In the genomic region with DNA sequence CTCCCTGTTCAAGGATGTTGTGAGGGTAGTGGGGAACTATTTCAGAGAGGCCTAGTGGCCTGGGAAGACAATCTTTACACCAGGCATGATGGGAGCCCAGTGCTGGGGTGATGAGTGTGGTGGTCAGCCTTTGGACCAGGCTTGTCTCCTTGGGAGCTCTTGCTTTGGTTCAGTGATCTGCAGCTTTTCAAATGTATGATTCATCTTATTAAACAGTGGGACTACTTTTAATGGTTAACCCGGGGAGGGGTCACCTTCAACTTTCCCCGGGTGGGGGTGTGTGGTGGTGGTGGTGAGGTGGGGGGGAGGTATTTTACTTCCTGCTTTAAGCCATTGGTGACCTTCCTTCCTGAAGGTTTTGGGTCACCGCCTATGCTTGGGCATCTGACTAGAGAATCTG, we compare ENCODE assay signal across 16 mouse cellular contexts. TPM values are rescaled to one million over a fixed set of nuclear protein-coding genes. Genes with fewer than 3 reads are reported as not detected.
DNase-seq lines count a peak whose midpoint lies in the region; ATAC-seq and TF ChIP-seq lines count a peak whose summit lies in the region.
"Had no signal": no experiment of that assay in that cellular context is flagged by ENCODE, and none has a peak within 500 bp of the region (broad histone marks: within the 10 kb centered on the region; RNA-seq: fewer than 3 reads in every experiment).

No protein-coding gene starts in this region.

- no peak for TF ChIP-seq POLR2A in bone marrow macrophage, adult 2 months (IDR thresholded peaks at IDR 0.05; ENCODE audit: borderline replicate concordance, low read depth, low read length)

- no peaks in the 10 kb centered on the region for H3K9me3 ChIP-seq in heart, embryonic 13.5 days
- no peaks in the 10 kb centered on the region for H3K9me3 ChIP-seq in midbrain, embryonic 13.5 days
- H3K9me3 ChIP-seq: limb, embryonic 12.5 days had no signal

- peak overlapping the region; percentile 74 for H3K4me2 ChIP-seq in heart, embryonic 13.5 days
- H3K4me2 ChIP-seq in midbrain, embryonic 13.5 days (replicated peaks), result peak overlapping the region; percentile 73; the same call in 1 of the 2 replicates

- H3K27ac ChIP-seq in heart, embryonic 13.5 days (replicated peaks), result no peak overlapping the region
- no peak overlapping the region for H3K27ac ChIP-seq in bone marrow macrophage, adult 2 months (ENCODE audit: insufficient read depth, low read depth, low read length)
- H3K27ac ChIP-seq in midbrain, embryonic 13.5 days, result no peak overlapping the region
- H3K27ac ChIP-seq: limb, embryonic 12.5 days; macrophage had no signal

- TF ChIP-seq CTCF in bone marrow macrophage, adult 2 months (IDR thresholded peaks at IDR 0.05; ENCODE audit: low read depth, low read length), result no peak

- H3K36me3 ChIP-seq in heart, embryonic 13.5 days, result no peaks in the 10 kb centered on the region
- H3K36me3 ChIP-seq in midbrain, embryonic 13.5 days, result no peaks in the 10 kb centered on the region
- H3K36me3 ChIP-seq: limb, embryonic 12.5 days had no signal

- no peak overlapping the region for H3K4me3 ChIP-seq in heart, embryonic 13.5 days
- peak overlapping the region; percentile 52; the same call in 1 of the 2 replicates for H3K4me3 ChIP-seq in bone marrow macrophage, adult 2 months (ENCODE audit: insufficient read depth, low read length)
- H3K4me3 ChIP-seq in midbrain, embryonic 13.5 days (replicated peaks), result no peak overlapping the region
- H3K4me3 ChIP-seq: erythroblast, embryonic 14.5 days; myocyte had no signal

- WGBS in heart, embryonic 13.5 days, result 61% methylated on average over 3 of the region's 3 CpGs
- 79% methylated on average over 3 of the region's 3 CpGs for WGBS in midbrain, embryonic 13.5 days

- peaks cover 28% of the 10 kb centered on the region for H3K4me1 ChIP-seq in heart, embryonic 13.5 days
- peaks cover 5% of the 10 kb centered on the region for H3K4me1 ChIP-seq in bone marrow macrophage, adult 2 months (ENCODE audit: control insufficient read depth, insufficient read depth, low read length)
- H3K4me1 ChIP-seq in midbrain, embryonic 13.5 days (replicated peaks), result peaks cover 27% of the 10 kb centered on the region

- no peak for DNase-seq in heart, adult 9 months (ENCODE audit: low spot score in 2 of 2)
- peak; percentile 83 to 89 for DNase-seq in kidney, adult 8-10 months
- no peak for DNase-seq in frontal cortex, postnatal 36 days (ENCODE audit: low spot score in 2 of 2)
- DNase-seq in Muller cell, postnatal 12 days (ENCODE audit: inconsistent ontology term), result no peak
- DNase-seq: adrenal gland, postnatal 10 days; layer of hippocampus, adult 9-11 months; liver, postnatal 0 days; thymus, postnatal 36 days had no signal

- no peak for ATAC-seq in heart, embryonic 13.5 days (ENCODE audit: extremely low read depth, insufficient number of reproducible peaks, low FRiP score, low TSS enrichment)
- no peak for ATAC-seq in midbrain, embryonic 13.5 days

- no peak overlapping the region for H3K9ac ChIP-seq in heart, embryonic 13.5 days
- H3K9ac ChIP-seq in midbrain, embryonic 13.5 days (replicated peaks), result no peak overlapping the region
- H3K9ac ChIP-seq: liver, postnatal 0 days had no signal

- peaks cover 52% of the 10 kb centered on the region for H3K27me3 ChIP-seq in heart, embryonic 13.5 days (replicated peaks)
- peaks cover 50% of the 10 kb centered on the region for H3K27me3 ChIP-seq in midbrain, embryonic 13.5 days

RNA-seq across cellular contexts. Expression of a gene that starts 1.8 kb away (rescaled TPM):
- 1.2 TPM in 2 replicates for polyA plus RNA-seq in heart, embryonic 13.5 days (2015; fragmentation: Nextera tagmentation; extraction: Ambion mirVana)
- polyA plus RNA-seq in bone marrow macrophage, adult 2 months (2012; ENCODE audit: insufficient read depth, insufficient read length, missing spikeins), result 0.15 TPM in 1 of 2 replicates, not detected in the other
- polyA plus RNA-seq in midbrain, embryonic 13.5 days (2015; fragmentation: Nextera tagmentation; extraction: Ambion mirVana), result 6.5 and 7.6 TPM in 2 replicates
- polyA plus RNA-seq: erythroblast, embryonic 14.5 days had no signal

RNA-seq across cellular contexts. Expression of a gene that starts 18.7 kb away (rescaled TPM):
- 1.1 and 1.2 TPM in 2 replicates for polyA plus RNA-seq in heart, embryonic 13.5 days (2015; fragmentation: Nextera tagmentation; extraction: Ambion mirVana)
- polyA plus RNA-seq in bone marrow macrophage, adult 2 months (2012; ENCODE audit: insufficient read depth, insufficient read length, missing spikeins), result not detected in 2 replicates
- polyA plus RNA-seq in midbrain, embryonic 13.5 days (2015; fragmentation: Nextera tagmentation; extraction: Ambion mirVana), result 0.46 and 0.53 TPM in 2 replicates
- polyA plus RNA-seq: erythroblast, embryonic 14.5 days had no signal

RNA-seq across cellular contexts. Expression of a gene that starts 26.5 kb away (rescaled TPM):
- polyA plus RNA-seq in heart, embryonic 13.5 days (2015; fragmentation: Nextera tagmentation; extraction: Ambion mirVana), result 4.8 and 5.5 TPM in 2 replicates
- polyA plus RNA-seq in bone marrow macrophage, adult 2 months (2012; ENCODE audit: insufficient read depth, insufficient read length, missing spikeins), result 2.9 TPM in 2 replicates
- 14.6 and 17.8 TPM in 2 replicates for polyA plus RNA-seq in midbrain, embryonic 13.5 days (2015; fragmentation: Nextera tagmentation; extraction: Ambion mirVana)

RNA-seq across cellular contexts. Expression of a gene that starts 34.6 kb away (rescaled TPM):
- polyA plus RNA-seq in heart, embryonic 13.5 days (2015; fragmentation: Nextera tagmentation; extraction: Ambion mirVana), result not detected in 2 replicates
- polyA plus RNA-seq in bone marrow macrophage, adult 2 months (2012; ENCODE audit: insufficient read depth, insufficient read length, missing spikeins), result not detected in 2 replicates
- polyA plus RNA-seq in midbrain, embryonic 13.5 days (2015; fragmentation: Nextera tagmentation; extraction: Ambion mirVana), result 1.0 TPM in 1 of 2 replicates, not detected in the other
- polyA plus RNA-seq: erythroblast, embryonic 14.5 days; limb, embryonic 12.5 days; liver, postnatal 0 days; macrophage; stomach, embryonic 14.5 days had no signal

RNA-seq across cellular contexts. Expression of a gene that starts 34.7 kb away (rescaled TPM):
- polyA plus RNA-seq in heart, embryonic 13.5 days (2015; fragmentation: Nextera tagmentation; extraction: Ambion mirVana), result 22.5 and 24.6 TPM in 2 replicates
- 10.7 and 13.3 TPM in 2 replicates for polyA plus RNA-seq in bone marrow macrophage, adult 2 months (2012; ENCODE audit: insufficient read depth, insufficient read length, missing spikeins)
- 44.6 and 47.2 TPM in 2 replicates for polyA plus RNA-seq in midbrain, embryonic 13.5 days (2015; fragmentation: Nextera tagmentation; extraction: Ambion mirVana)

Comparison
In these comparisons a context has a peak if more than half of its experiments do, and no peak if none do; other contexts are left out.
1. DNase-seq: peak in kidney, adult 8-10 months (2 of 2); none in heart, adult 9 months (0 of 2), frontal cortex, postnatal 36 days (0 of 2) and Muller cell, postnatal 12 days (single experiment).